In genomic region chr4:153945741-153946140, GRCm38 (mm10) we compare ENCODE assay signal across 26 mouse cellular contexts.
"Had no signal": no experiment of that assay in that cellular context is flagged by ENCODE, and none has a peak within 500 bp of the region (broad histone marks: within the 10 kb centered on the region; RNA-seq: fewer than 3 reads in every experiment).

No protein-coding gene starts in this region.

- H3K9ac ChIP-seq: heart, embryonic 13.5 days; heart, embryonic 15.5 days; hindbrain, embryonic 13.5 days; hindbrain, embryonic 15.5 days; kidney, embryonic 15.5 days; limb, embryonic 13.5 days; limb, embryonic 15.5 days; liver, embryonic 12.5 days; liver, embryonic 14.5 days had no signal

- H3K4me3 ChIP-seq: heart, adult 2 months; heart, embryonic 13.5 days; heart, embryonic 15.5 days; hindbrain, embryonic 13.5 days; hindbrain, embryonic 15.5 days; kidney, embryonic 15.5 days; limb, embryonic 13.5 days; limb, embryonic 15.5 days; liver, embryonic 12.5 days had no signal

- H3K9me3 ChIP-seq: heart, embryonic 13.5 days; heart, embryonic 15.5 days; hindbrain, embryonic 13.5 days; hindbrain, embryonic 15.5 days; kidney, embryonic 15.5 days; limb, embryonic 13.5 days; limb, embryonic 15.5 days; liver, embryonic 12.5 days had no signal

- DNase-seq: gastrocnemius, postnatal 14 days; gastrocnemius, postnatal 36 days; heart, adult 11 months; heart, adult 2 months; heart, postnatal 14 days; heart, postnatal 36 days; kidney, adult 11 months; kidney, adult 2 months; kidney, adult 9 months; kidney, postnatal 14 days; kidney, postnatal 36 days; layer of hippocampus, adult 9-11 months; layer of hippocampus, postnatal 36 days had no signal

- H3K36me3 ChIP-seq: heart, embryonic 13.5 days; heart, embryonic 15.5 days; hindbrain, embryonic 13.5 days; hindbrain, embryonic 15.5 days; kidney, embryonic 15.5 days; limb, embryonic 13.5 days; limb, embryonic 15.5 days; liver, embryonic 12.5 days had no signal

- H3K4me1 ChIP-seq: heart, embryonic 13.5 days; kidney, embryonic 15.5 days; limb, embryonic 15.5 days; liver, embryonic 12.5 days had no signal

- ATAC-seq: hindbrain, postnatal 0 days; intestine, embryonic 16.5 days; liver, embryonic 12.5 days had no signal

- H3K27ac ChIP-seq: heart, adult 2 months; heart, embryonic 13.5 days; heart, embryonic 15.5 days; hindbrain, embryonic 13.5 days; hindbrain, embryonic 15.5 days; hindbrain, postnatal 0 days; kidney, embryonic 15.5 days; kidney, postnatal 0 days; limb, embryonic 13.5 days; limb, embryonic 15.5 days; liver, embryonic 12.5 days; liver, embryonic 14.5 days had no signal

- H3K4me2 ChIP-seq: heart, embryonic 11.5 days; heart, embryonic 13.5 days; heart, embryonic 15.5 days; hindbrain, embryonic 13.5 days; hindbrain, embryonic 15.5 days; kidney, embryonic 15.5 days; limb, embryonic 13.5 days; limb, embryonic 15.5 days; liver, embryonic 12.5 days had no signal
